Mouse (Mus musculus): ENCODE measurements around the gene Tmem87b. TPM values are rescaled to one million over a fixed set of nuclear protein-coding genes. Genes with fewer than 3 reads are reported as not detected.

Gene Tmem87b
- polyA plus RNA-seq, 1 experiment from 2014 or later: 27.9 TPM

GRCm38 (mm10) chr2:128887866-128888550, 70.1 kb downstream of the Tmem87b start:
- H3K4me3 ChIP-seq (ENCODE audit: control insufficient read depth in 1 of 2, insufficient read depth in 1 of 2, low read depth in 1 of 2, low read length in 2 of 2): no peak overlapping the region
- 61% methylated on average over 6 of the region's 6 CpGs for WGBS
- H3K36me3 ChIP-seq (ENCODE audit: control insufficient read depth, insufficient read depth, low read length): no peaks in the 10 kb centered on the region
- no peak for ATAC-seq (ENCODE audit: insufficient number of reproducible peaks, insufficient read depth, low FRiP score, low read depth)
- H3K9me3 ChIP-seq (ENCODE audit: control insufficient read depth, low read length): no peaks in the 10 kb centered on the region
- no peak overlapping the region for H3K9ac ChIP-seq (ENCODE audit: low read length)
- peaks cover 0 to 9% of the 10 kb centered on the region in 2 experiments; a peak in 2 of 4 replicates for H3K4me1 ChIP-seq (ENCODE audit: control insufficient read depth in 2 of 2, insufficient read depth in 2 of 2, low read length in 2 of 2)
- no peaks in the 10 kb centered on the region for H3K27me3 ChIP-seq (ENCODE audit: control insufficient read depth, insufficient read depth, low read length)
- no peak overlapping the region for H3K4me2 ChIP-seq (ENCODE audit: low read length)
- no peak overlapping the region for H3K27ac ChIP-seq (replicated peaks in 1 of 2; ENCODE audit: control insufficient read depth in 1 of 2, insufficient read depth in 1 of 2, low read depth in 2 of 2, low read length in 2 of 2)

- H3K27me3 ChIP-seq (ENCODE audit: control insufficient read depth, insufficient read depth, low read length): no peaks in the 10 kb centered on the region
- H3K27ac ChIP-seq (replicated peaks in 1 of 2; ENCODE audit: control insufficient read depth in 1 of 2, insufficient read depth in 1 of 2, low read depth in 2 of 2, low read length in 2 of 2): no peak overlapping the region
- no peaks in the 10 kb centered on the region for H3K9me3 ChIP-seq (ENCODE audit: control insufficient read depth, low read length)
- 86% methylated on average over 4 of the region's 4 CpGs for WGBS
- H3K4me1 ChIP-seq (ENCODE audit: control insufficient read depth in 2 of 2, insufficient read depth in 2 of 2, low read length in 2 of 2): peaks cover 0 to 9% of the 10 kb centered on the region in 2 experiments; a peak in 2 of 4 replicates
- H3K4me2 ChIP-seq (ENCODE audit: low read length): no peak overlapping the region
- no peak overlapping the region for H3K4me3 ChIP-seq (ENCODE audit: control insufficient read depth in 1 of 2, insufficient read depth in 1 of 2, low read depth in 1 of 2, low read length in 2 of 2)
- no peaks in the 10 kb centered on the region for H3K36me3 ChIP-seq (ENCODE audit: control insufficient read depth, insufficient read depth, low read length)
- ATAC-seq (ENCODE audit: insufficient number of reproducible peaks, insufficient read depth, low FRiP score, low read depth): no peak
- no peak overlapping the region for H3K9ac ChIP-seq (ENCODE audit: low read length)
These were observed 72.9 kb downstream of the Tmem87b start for GRCm38 (mm10) chr2:128890661-128891335.

DNA sequence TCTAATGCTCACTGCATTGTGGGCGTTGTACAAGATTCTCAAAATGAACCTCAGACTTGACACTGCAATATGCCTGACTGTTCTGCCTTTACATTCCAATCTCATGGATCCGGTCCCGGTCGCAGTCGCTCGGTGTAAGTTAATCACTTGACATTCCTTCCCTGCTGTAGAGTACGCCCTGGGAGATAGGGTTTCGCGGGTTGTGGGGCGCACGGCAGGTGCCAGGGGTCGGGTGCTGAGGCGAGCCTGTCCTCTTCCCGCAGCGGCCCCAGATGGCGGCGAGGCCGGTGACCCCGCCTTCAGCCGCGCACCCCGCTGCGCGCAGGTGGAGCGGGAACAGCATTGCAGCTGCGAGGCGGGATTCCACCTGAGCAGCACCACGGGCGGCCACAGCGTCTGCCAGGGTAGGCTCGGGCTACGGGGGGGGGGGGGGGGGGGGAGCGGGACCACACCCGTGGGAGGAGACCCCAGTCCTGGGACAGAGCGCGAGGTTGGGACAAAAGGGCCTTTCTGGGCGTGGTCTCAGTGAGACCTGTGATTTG, 74.3 kb downstream of the Tmem87b start:
- H3K4me2 ChIP-seq (ENCODE audit: low read length): peak overlapping the region; percentile 81
- H3K9me3 ChIP-seq (ENCODE audit: control insufficient read depth, low read length): no peaks in the 10 kb centered on the region
- no peaks in the 10 kb centered on the region for H3K36me3 ChIP-seq (ENCODE audit: control insufficient read depth, insufficient read depth, low read length)
- peaks cover 0 to 9% of the 10 kb centered on the region in 2 experiments; a peak in 2 of 4 replicates for H3K4me1 ChIP-seq (ENCODE audit: control insufficient read depth in 2 of 2, insufficient read depth in 2 of 2, low read length in 2 of 2)
- peak overlapping the region; percentile 58 for H3K9ac ChIP-seq (ENCODE audit: low read length)
- peak overlapping the region; percentile 41 to 46 for H3K4me3 ChIP-seq (ENCODE audit: control insufficient read depth in 1 of 2, insufficient read depth in 1 of 2, low read depth in 1 of 2, low read length in 2 of 2)
- no peaks in the 10 kb centered on the region for H3K27me3 ChIP-seq (ENCODE audit: control insufficient read depth, insufficient read depth, low read length)
- ATAC-seq (ENCODE audit: insufficient number of reproducible peaks, insufficient read depth, low FRiP score, low read depth): no peak
- H3K27ac ChIP-seq (replicated peaks in 1 of 2; ENCODE audit: control insufficient read depth in 1 of 2, insufficient read depth in 1 of 2, low read depth in 2 of 2, low read length in 2 of 2): no peak overlapping the region
- 2% methylated on average over 28 of the region's 37 CpGs for WGBS

- peaks cover 10% of the 10 kb centered on the region; the same call in 1 of the 2 replicates for H3K9me3 ChIP-seq (ENCODE audit: control insufficient read depth, low read length)
- H3K4me1 ChIP-seq (ENCODE audit: control insufficient read depth in 2 of 2, insufficient read depth in 2 of 2, low read length in 2 of 2): no peaks in the 10 kb centered on the region
- 87% methylated on average over 6 of the region's 6 CpGs for WGBS
- no peak overlapping the region for H3K4me2 ChIP-seq (ENCODE audit: low read length)
- ATAC-seq (ENCODE audit: insufficient number of reproducible peaks, insufficient read depth, low FRiP score, low read depth): no peak
- no peaks in the 10 kb centered on the region for H3K36me3 ChIP-seq (ENCODE audit: control insufficient read depth, insufficient read depth, low read length)
- no peak overlapping the region for H3K27ac ChIP-seq (replicated peaks in 1 of 2; ENCODE audit: control insufficient read depth in 1 of 2, insufficient read depth in 1 of 2, low read depth in 2 of 2, low read length in 2 of 2)
- H3K27me3 ChIP-seq (ENCODE audit: control insufficient read depth, insufficient read depth, low read length): no peaks in the 10 kb centered on the region
- H3K9ac ChIP-seq (ENCODE audit: low read length): no peak overlapping the region
- H3K4me3 ChIP-seq (ENCODE audit: control insufficient read depth in 1 of 2, insufficient read depth in 1 of 2, low read depth in 1 of 2, low read length in 2 of 2): no peak overlapping the region
These were observed 84.9 kb downstream of the Tmem87b start for GRCm38 (mm10) chr2:128902843-128903242.

GRCm38 (mm10) chr2:128903661-128904060, 85.7 kb downstream of the Tmem87b start:
- H3K27me3 ChIP-seq (ENCODE audit: control insufficient read depth, insufficient read depth, low read length): no peaks in the 10 kb centered on the region
- H3K4me2 ChIP-seq (ENCODE audit: low read length): no peak overlapping the region
- H3K27ac ChIP-seq (replicated peaks in 1 of 2; ENCODE audit: control insufficient read depth in 1 of 2, insufficient read depth in 1 of 2, low read depth in 2 of 2, low read length in 2 of 2): no peak overlapping the region
- 76% methylated on average over 3 of the region's 3 CpGs for WGBS
- peaks cover 10% of the 10 kb centered on the region; the same call in 1 of the 2 replicates for H3K9me3 ChIP-seq (ENCODE audit: control insufficient read depth, low read length)
- no peak for ATAC-seq (ENCODE audit: insufficient number of reproducible peaks, insufficient read depth, low FRiP score, low read depth)
- no peaks in the 10 kb centered on the region for H3K4me1 ChIP-seq (ENCODE audit: control insufficient read depth in 2 of 2, insufficient read depth in 2 of 2, low read length in 2 of 2)
- H3K9ac ChIP-seq (ENCODE audit: low read length): no peak overlapping the region
- no peaks in the 10 kb centered on the region for H3K36me3 ChIP-seq (ENCODE audit: control insufficient read depth, insufficient read depth, low read length)
- H3K4me3 ChIP-seq (ENCODE audit: control insufficient read depth in 1 of 2, insufficient read depth in 1 of 2, low read depth in 1 of 2, low read length in 2 of 2): no peak overlapping the region

Other genes with a start within 250 kb of the Tmem87b start
- not detected in 2 replicates for gene Spdye4c, start 226.9 kb upstream of the Tmem87b start, polyA plus RNA-seq (2014; fragmentation: Nextera tagmentation; extraction: Ambion mirVana)
- gene Anapc1, start 130.7 kb upstream of the Tmem87b start, polyA plus RNA-seq (2014; fragmentation: Nextera tagmentation; extraction: Ambion mirVana): 48.5 and 51.0 TPM in 2 replicates
- 4.9 and 5.4 TPM in 2 replicates for gene Mertk, start 119.2 kb upstream of the Tmem87b start, polyA plus RNA-seq (2014; fragmentation: Nextera tagmentation; extraction: Ambion mirVana)
- 0.93 and 0.96 TPM in 2 replicates for gene Fbln7, start 44.9 kb downstream of the Tmem87b start, polyA plus RNA-seq (2014; fragmentation: Nextera tagmentation; extraction: Ambion mirVana)
- 7.2 and 7.6 TPM in 2 replicates for gene Zc3h8, start 126.0 kb downstream of the Tmem87b start, polyA plus RNA-seq (2014; fragmentation: Nextera tagmentation; extraction: Ambion mirVana)
- gene Zc3h6, start 149.3 kb downstream of the Tmem87b start, polyA plus RNA-seq (2014; fragmentation: Nextera tagmentation; extraction: Ambion mirVana): 1.2 and 2.5 TPM in 2 replicates
- 12.2 and 12.7 TPM in 2 replicates for gene Gm10762, start 149.6 kb downstream of the Tmem87b start, polyA plus RNA-seq (2014; fragmentation: Nextera tagmentation; extraction: Ambion mirVana)
- 0.05 and 0.09 TPM in 2 replicates for gene Vinac1, start 230.1 kb downstream of the Tmem87b start, polyA plus RNA-seq (2014; fragmentation: Nextera tagmentation; extraction: Ambion mirVana)
- gene Ttl, start 247.8 kb downstream of the Tmem87b start, polyA plus RNA-seq (2014; fragmentation: Nextera tagmentation; extraction: Ambion mirVana): 9.2 and 10.7 TPM in 2 replicates

Data from heart, embryonic 14.5 days (tissue).